Mouse (Mus musculus): ENCODE data around the gene Cat. TPM values are rescaled to one million over a fixed set of nuclear protein-coding genes. Genes with fewer than 3 reads are reported as not detected.

Gene Cat
- polyA plus RNA-seq (2015; fragmentation: Nextera tagmentation; extraction: Ambion mirVana) = 173 and 179 TPM in 2 replicates

GRCm38 (mm10) chr2:103484617-103485401 lies at the start of gene Cat:
Cat (minus strand) TSS chr2:103485160.
- Histone ChIP-seq H3K4me1 (replicated peaks; ENCODE audit: control insufficient read depth, insufficient read depth, low read length) (0 out of 2 replicates have a peak, but pooled peaks cover 5% of the 10 kb centered on the region), H3K27me3 (replicated peaks; ENCODE audit: control insufficient read depth, insufficient read depth, low read length) (no peaks in the 10 kb centered on the region), H3K4me2 (replicated peaks; ENCODE audit: low read depth) (peak within 1 kb of the TSS; percentile 80), H3K27ac (ENCODE audit: low read depth, low read length) (peak within 1 kb of the TSS; percentile 96), H3K9ac (ENCODE audit: low read depth, low read length) (peak within 1 kb of the TSS; percentile 86), H3K9me3 (ENCODE audit: control insufficient read depth) (no peaks in the 10 kb centered on the region), H3K36me3 (ENCODE audit: control insufficient read depth, insufficient read depth) (no peaks in the 10 kb centered on the region), H3K4me3 (ENCODE audit: low read depth, low read length) (peak within 1 kb of the TSS; percentile 91)
- under 1% methylated on average over 41 of the region's 41 CpGs for WGBS
- no peak for TF ChIP-seq CTCF (IDR thresholded peaks at IDR 0.05; ENCODE audit: low read depth)
- peak; percentile 97 for ATAC-seq

- Histone ChIP-seq H3K4me1 (replicated peaks; ENCODE audit: control insufficient read depth, insufficient read depth, low read length) (no peaks in the 10 kb centered on the region), H3K4me3 (ENCODE audit: low read depth, low read length) (no peak overlapping the region), H3K36me3 (ENCODE audit: control insufficient read depth, insufficient read depth) (no peaks in the 10 kb centered on the region), H3K4me2 (replicated peaks; ENCODE audit: low read depth) (no peak overlapping the region), H3K27me3 (replicated peaks; ENCODE audit: control insufficient read depth, insufficient read depth, low read length) (no peaks in the 10 kb centered on the region), H3K9me3 (ENCODE audit: control insufficient read depth) (no peaks in the 10 kb centered on the region), H3K9ac (ENCODE audit: low read depth, low read length) (no peak overlapping the region), H3K27ac (ENCODE audit: low read depth, low read length) (no peak overlapping the region)
- 90% methylated on average over 1 of the region's 1 CpGs for WGBS
- no peak for TF ChIP-seq CTCF (IDR thresholded peaks at IDR 0.05; ENCODE audit: low read depth)
- no peak for ATAC-seq
Observed at GRCm38 (mm10) chr2:103525596-103525995, 40.6 kb upstream of the Cat start.

GRCm38 (mm10) chr2:103516472-103516871 lies 31.5 kb upstream of the Cat start:
- Histone ChIP-seq H3K9me3 (ENCODE audit: control insufficient read depth) (no peaks in the 10 kb centered on the region), H3K27ac (ENCODE audit: low read depth, low read length) (no peak overlapping the region), H3K4me1 (replicated peaks; ENCODE audit: control insufficient read depth, insufficient read depth, low read length) (no peaks in the 10 kb centered on the region), H3K4me2 (replicated peaks; ENCODE audit: low read depth) (no peak overlapping the region), H3K4me3 (ENCODE audit: low read depth, low read length) (no peak overlapping the region), H3K36me3 (ENCODE audit: control insufficient read depth, insufficient read depth) (no peaks in the 10 kb centered on the region), H3K27me3 (replicated peaks; ENCODE audit: control insufficient read depth, insufficient read depth, low read length) (no peaks in the 10 kb centered on the region), H3K9ac (ENCODE audit: low read depth, low read length) (no peak overlapping the region)
- ATAC-seq = no peak
- no peak for TF ChIP-seq CTCF (IDR thresholded peaks at IDR 0.05; ENCODE audit: low read depth)
- WGBS = 53% methylated on average over 1 of the region's 1 CpGs

- ATAC-seq = no peak
- H3K27me3 ChIP-seq (replicated peaks; ENCODE audit: control insufficient read depth, insufficient read depth, low read length) = no peaks in the 10 kb centered on the region
- no peaks in the 10 kb centered on the region for H3K4me1 ChIP-seq (replicated peaks; ENCODE audit: control insufficient read depth, insufficient read depth, low read length)
- WGBS = 66% methylated on average over 6 of the region's 6 CpGs
- no peak overlapping the region for H3K27ac ChIP-seq (ENCODE audit: low read depth, low read length)
- no peak overlapping the region for H3K4me3 ChIP-seq (ENCODE audit: low read depth, low read length)
- H3K9ac ChIP-seq (ENCODE audit: low read depth, low read length) = no peak overlapping the region
- no peaks in the 10 kb centered on the region for H3K36me3 ChIP-seq (ENCODE audit: control insufficient read depth, insufficient read depth)
- no peak overlapping the region for H3K4me2 ChIP-seq (replicated peaks; ENCODE audit: low read depth)
- TF ChIP-seq CTCF (IDR thresholded peaks at IDR 0.05; ENCODE audit: low read depth) = no peak
- no peaks in the 10 kb centered on the region for H3K9me3 ChIP-seq (ENCODE audit: control insufficient read depth)
Observed at GRCm38 (mm10) chr2:103515513-103516180, 30.7 kb upstream of the Cat start.

GRCm38 (mm10) chr2:103512066-103512795 lies 27.3 kb upstream of the Cat start:
- 74% methylated on average over 5 of the region's 5 CpGs for WGBS
- no peak for ATAC-seq
- Histone ChIP-seq H3K36me3 (ENCODE audit: control insufficient read depth, insufficient read depth) (no peaks in the 10 kb centered on the region), H3K4me1 (replicated peaks; ENCODE audit: control insufficient read depth, insufficient read depth, low read length) (no peaks in the 10 kb centered on the region), H3K9me3 (ENCODE audit: control insufficient read depth) (0 out of 2 replicates have a peak, but pooled peaks cover 4% of the 10 kb centered on the region), H3K4me3 (ENCODE audit: low read depth, low read length) (no peak overlapping the region), H3K27ac (ENCODE audit: low read depth, low read length) (no peak overlapping the region), H3K4me2 (replicated peaks; ENCODE audit: low read depth) (no peak overlapping the region), H3K27me3 (replicated peaks; ENCODE audit: control insufficient read depth, insufficient read depth, low read length) (no peaks in the 10 kb centered on the region), H3K9ac (ENCODE audit: low read depth, low read length) (no peak overlapping the region)
- TF ChIP-seq CTCF (IDR thresholded peaks at IDR 0.05; ENCODE audit: low read depth) = no peak

- Histone ChIP-seq H3K4me3 (ENCODE audit: low read depth, low read length) (no peak overlapping the region), H3K4me2 (replicated peaks; ENCODE audit: low read depth) (no peak overlapping the region), H3K27ac (ENCODE audit: low read depth, low read length) (no peak overlapping the region), H3K27me3 (replicated peaks; ENCODE audit: control insufficient read depth, insufficient read depth, low read length) (no peaks in the 10 kb centered on the region), H3K4me1 (replicated peaks; ENCODE audit: control insufficient read depth, insufficient read depth, low read length) (no peaks in the 10 kb centered on the region), H3K9me3 (ENCODE audit: control insufficient read depth) (0 out of 2 replicates have a peak, but pooled peaks cover 4% of the 10 kb centered on the region), H3K9ac (ENCODE audit: low read depth, low read length) (no peak overlapping the region), H3K36me3 (ENCODE audit: control insufficient read depth, insufficient read depth) (no peaks in the 10 kb centered on the region)
- ATAC-seq = no peak
- TF ChIP-seq CTCF (IDR thresholded peaks at IDR 0.05; ENCODE audit: low read depth) = no peak
- whole genome bisulfite sequencing = 80% methylated on average over 1 of the region's 1 CpGs
Observed at GRCm38 (mm10) chr2:103511631-103512030, 26.7 kb upstream of the Cat start.

All from intestine, postnatal 0 days (tissue).